Mouse (Mus musculus) urinary bladder, postnatal 4 days (tissue): ENCODE results near the gene Tmem207.
"Not testable (repeated sequence)": the region's sequence is repeated elsewhere in the genome, so short reads cannot be mapped to it uniquely, and the experiment has no call there.

Experiments
- DNase-seq, 2 experiments: peaks; one replicate each; pipeline ENCODE4 v3.0.0; 2021 to 2022; ENCODE audit warnings: low spot score in 2 of 2

The Tmem207 gene

DNA sequence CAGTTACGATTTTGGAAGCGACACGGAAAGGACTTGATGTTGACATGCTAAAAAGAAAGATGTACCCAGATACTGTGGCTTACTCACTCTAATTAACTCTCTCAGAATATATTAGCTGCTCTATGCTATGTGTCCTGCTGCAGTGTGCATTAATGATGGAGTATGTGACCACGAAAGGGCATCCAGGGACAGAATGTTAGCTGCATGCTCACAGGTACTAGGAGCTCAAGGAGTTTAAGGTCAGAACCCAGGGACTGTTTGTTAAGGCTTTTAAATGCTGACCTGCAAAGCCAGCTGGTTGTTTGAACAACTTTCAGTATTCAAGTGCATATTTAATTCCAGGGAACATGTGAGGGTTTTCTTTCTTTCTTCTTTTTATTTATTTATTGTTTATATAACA is at the start of gene Tmem207:
Gene Tmem207 (minus strand): TSS at position 101 of the 400 bp plus-strand sequence.
- no peak for DNase-seq

DNA sequence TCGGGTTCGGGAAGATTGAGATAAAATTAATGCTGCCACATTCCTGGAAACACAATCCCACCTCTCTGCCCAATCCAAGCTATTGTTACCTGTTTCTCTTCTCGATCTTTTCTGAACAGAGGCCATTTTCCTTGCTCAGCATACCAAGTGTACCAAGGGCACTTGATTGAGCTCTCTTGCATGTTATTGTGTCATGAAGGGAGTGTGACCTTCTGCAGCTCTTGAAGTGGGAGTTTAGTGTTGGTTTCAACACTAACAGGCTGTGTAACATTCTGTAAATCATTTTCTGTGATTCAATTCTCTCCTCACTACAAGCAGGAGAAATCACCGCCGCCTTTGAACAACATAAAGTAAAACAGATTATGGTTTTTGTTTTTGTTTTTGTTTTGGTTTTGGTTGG is 47.6 kb upstream of the Tmem207 start:
- DNase-seq, result no peak

DNA sequence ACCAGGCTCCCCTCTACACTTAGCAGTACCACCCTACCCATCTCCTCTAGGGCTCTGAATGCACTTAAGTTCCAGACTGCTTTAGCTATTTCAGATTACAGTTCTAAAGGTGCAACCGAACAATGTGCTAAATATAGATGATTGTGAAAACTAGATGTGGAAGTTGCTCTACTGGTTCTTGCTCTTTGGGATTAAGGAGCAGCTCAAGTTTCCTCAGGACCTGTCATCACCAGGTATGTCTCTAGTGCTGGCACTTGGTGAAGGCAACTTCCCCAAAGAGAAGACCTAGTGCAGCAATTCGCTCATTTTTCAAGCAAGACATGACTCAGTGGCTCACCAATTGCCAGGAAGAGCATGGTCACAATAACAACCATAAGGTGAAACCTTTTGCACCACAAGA is 45.3 kb upstream of the Tmem207 start:
- no peak for DNase-seq

DNA sequence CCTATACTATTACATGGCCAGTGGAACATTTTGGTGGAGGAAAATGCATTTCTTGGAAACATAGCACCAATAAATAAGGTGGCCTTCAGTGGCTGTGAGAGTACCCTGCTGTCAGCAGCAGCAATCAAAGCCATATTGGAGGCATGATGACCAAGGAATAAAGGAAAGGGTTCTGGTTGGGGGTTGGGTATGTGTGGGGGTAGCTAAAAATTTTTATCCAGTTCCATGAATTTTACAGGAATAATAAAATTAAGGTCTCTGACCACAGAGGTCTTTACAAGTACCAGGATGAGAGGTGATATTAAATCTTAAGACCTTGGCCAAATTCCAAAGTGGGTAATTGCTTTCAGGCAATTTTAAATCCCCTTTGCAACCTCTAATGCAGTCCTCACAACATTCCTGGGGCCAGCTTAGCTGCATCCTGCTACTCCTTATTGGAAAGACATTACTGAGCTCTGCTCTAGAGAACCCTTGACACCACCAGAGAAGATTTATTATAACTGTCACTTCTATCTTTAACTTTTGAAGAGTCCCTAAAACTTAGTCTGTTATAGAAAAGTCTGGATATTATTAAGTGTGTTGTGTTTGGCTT is 42.9 kb upstream of the Tmem207 start:
- no peak for DNase-seq

DNA sequence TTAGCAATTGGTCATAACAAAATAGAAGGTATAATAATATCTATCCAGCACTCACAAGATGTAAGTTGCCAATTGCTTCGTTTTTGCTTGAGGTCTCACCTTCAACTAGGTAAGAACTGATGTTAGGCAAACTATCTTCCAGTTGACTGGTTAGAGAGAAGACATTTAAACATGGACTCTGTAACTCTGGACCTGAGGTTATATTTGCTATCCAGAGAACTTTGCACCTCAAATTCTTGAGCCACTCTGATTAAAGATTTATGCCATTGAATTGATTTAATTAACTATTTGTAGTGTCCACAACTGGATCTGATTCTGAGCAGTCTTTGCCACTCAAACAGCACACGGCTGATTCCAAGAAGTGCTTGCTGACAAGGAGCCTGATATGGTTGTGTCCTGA is 36.2 kb upstream of the Tmem207 start:
- no peak for DNase-seq

DNA sequence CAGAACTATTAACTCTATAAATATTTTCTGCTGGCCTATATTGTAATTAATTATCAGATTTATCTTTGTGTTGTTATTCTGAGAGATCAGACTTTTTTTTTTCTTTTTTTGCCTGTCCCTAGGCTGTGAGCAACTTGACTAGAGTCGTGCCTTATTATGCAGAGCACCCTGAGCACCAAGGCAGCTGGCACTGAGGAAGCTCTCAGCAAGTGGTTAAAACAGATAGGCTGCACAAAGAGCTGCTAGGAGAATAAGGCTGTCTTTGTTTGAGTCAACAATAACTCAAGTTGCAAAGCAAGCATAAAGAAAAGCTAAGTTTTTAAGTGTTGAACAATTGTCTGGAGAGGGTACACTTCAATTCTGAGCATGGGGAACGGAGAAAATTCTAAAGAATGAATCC is 35.2 kb upstream of the Tmem207 start:
- DNase-seq, result no peak

DNA sequence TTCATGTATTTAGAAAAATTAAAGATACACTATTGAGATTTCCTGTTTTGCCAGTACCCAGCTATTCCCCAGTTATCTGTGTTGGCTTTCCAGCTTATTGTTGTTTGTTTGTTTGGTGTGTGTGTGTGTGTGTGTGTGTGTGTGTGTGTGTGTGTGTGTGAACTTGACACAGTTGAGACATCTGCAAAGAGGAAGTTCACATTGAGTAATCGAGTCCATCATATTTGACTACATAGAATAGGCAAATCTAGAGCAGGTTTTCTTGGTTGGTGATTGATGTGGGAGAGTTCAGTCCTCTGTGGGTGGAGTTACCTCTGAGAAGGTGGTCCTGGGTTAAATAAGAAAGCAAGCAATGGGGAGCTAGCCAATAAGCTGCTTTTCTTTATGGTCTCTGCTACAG is 32.2 kb upstream of the Tmem207 start:
- DNase-seq, result no peak

DNA sequence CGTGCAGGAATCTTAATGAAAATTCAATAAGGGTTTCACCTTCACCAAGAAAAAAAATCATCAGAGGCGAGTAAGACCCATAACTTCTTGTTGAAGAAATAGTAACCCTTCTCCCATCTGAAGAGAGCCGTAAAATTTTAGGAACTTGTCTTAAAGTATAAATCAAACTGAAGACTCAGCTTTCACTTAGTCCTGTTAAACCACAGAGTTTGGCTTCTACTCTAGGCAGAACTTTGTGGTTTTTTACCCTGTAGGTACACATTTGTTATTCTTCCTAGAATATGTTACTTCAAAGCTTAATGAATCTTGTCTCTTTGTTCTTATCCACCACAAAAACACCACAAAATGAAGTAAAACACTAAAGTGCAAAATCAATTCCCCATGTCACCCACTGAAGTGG is 25.7 kb upstream of the Tmem207 start:
- DNase-seq, result no peak

DNA sequence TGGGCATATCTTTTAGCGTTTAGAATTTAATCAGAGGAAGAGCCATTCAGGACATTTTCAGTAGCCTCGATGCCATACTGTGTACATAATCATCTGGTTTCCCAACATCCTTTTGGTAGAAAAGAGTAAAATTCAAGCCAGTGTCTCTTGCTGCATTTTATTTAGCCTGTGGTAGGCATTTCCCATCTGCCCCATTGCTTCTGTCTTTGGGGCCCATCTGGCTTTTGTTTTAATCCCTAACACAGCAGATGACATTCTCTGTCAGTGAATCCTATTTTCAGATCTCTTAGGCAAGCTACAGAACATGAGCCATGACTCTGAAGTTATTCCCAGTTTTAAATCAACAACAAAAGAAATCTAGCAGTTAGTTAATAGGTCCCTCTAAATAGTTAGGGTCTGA is 22.7 kb upstream of the Tmem207 start:
- no peak for DNase-seq

DNA sequence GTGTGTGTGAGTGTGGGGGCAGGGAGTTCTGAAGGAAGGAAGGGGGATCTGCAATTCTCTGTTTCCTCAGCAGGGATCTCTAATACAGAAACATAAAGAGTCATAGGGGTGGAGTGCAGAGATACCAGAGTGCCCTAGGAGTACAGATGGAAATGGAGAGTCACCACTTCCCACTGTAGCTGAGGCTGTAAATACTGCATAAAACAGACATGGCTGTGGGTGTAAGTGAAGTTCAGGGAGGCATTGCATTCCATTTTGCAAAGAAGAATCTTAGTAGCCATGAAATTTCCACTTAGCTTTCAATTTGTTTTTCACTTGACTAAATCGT is 20.3 kb upstream of the Tmem207 start:
- DNase-seq, result no peak

DNA sequence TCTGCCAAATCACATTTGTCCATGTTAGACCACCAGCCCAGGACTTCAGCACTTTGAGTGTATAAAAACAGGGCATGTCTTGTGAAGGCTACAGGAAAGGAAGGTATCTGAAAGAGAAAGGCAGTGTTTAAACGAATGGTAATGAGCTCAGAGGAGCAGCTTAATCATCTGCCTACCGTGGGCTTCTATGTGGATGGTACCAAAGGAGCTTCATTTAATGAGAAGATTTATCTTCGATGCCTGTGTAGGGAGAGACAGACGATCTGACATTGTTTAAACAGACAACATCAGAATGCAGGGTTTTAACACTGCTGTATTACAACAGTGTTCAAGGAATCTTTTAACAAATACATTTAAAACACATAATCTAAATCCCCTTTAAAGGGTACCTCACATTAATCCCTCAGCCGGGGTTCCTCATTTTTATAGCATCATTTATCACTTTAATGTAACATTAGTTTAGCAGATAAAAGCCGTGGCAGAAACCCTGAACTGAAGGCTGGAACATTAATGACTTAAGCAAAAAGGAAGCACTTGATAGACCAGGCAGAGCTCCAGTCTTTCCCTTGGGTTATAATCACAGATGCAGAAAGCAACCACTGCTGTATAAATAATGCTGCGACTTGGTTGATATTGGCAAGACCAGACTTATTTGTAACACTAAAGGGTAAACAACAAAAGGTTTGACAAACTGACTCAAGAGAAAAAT is 19.8 kb upstream of the Tmem207 start:
- no peak for DNase-seq

DNA sequence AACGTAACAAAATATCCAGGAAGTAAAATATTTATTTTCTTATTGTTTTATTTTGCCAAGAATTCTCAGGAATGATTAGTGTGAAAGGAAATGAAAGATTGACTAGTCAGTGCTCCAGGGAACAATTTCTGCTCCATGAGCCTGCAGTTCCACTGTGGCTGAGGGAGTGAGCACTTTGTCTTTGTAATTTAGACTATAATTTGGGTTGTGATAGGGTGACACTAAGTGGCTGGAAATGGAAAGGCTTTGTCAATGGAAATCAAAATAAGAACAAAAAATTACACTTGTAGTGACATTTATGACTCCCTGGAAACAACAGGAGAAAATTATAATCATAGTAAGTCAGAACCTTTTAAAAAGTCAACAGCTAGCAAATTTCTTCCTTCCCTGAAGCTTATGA is 5.7 kb upstream of the Tmem207 start:
- no peak for DNase-seq

DNA sequence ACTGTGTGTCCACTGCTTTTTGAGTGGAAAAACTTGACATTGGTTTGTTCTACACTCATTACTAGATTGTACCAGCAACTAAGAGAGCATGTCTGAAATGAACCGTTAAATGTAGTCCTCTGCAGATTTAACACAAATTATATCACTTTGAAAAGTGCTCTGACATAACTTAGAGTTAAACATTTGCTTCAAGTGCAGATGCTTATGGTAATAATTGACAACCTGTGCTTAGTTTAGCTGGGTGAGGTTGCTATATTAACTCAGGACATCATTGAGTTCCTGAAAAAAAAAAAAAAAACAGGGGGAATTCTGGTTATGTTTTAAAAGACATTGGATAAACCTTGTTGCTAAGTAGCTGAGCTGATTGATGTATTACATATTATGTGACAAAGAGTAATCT is 3.9 kb upstream of the Tmem207 start:
- no peak for DNase-seq

DNA sequence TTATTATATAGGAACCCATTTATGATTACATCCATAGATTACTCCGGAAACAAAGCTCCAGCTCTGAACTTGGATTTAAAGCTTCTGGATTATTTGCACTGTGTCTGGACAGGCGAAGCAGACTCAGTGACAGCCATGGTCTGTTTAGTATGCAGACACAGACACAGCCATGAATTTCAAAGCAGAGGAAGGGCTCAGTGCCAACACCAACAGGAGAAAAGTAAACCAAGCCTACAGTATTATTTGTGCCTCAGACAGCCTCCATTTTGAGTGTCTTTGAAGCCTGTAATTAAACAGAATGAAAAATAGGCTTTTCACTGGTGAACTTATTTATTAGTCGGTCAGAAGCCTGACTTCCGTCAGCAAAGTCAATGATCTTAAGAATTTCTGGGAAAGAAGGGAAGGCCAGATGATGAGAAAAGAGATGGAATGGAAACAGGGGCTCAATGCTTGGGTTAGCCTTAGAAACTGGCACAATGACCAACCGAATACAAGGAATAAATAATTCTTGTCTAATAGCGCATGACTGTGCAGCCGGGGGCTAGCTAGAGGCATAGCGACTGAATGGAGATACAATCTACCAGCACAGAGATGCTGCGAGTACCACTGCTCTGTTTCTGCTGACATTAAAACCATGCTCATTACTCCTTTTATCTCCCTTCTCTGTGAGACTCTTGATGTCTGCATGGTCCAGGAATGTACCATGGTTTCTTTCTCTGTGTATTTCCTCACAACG is 1.5 kb upstream of the Tmem207 start:
- DNase-seq, result no peak

DNA sequence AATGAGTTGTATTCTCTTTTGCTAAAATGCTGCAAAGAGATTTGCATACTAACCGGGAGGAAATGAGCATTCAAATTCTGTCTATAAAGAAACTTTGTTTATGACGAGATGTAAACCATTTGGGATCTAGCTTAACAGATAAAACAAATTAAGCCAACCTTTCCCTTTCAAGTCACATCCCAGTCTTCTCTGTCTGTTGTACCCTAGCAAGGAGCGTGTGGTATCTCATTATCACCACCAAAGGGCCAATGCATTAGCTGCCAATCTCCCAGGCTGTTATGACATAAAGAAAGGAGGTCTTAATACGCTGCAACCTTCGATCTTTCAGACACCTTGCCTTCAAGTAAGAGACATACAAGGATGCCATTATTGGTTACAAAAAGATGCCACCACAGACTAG is 737 bp downstream of the Tmem207 start:
- DNase-seq, result no peak

DNA sequence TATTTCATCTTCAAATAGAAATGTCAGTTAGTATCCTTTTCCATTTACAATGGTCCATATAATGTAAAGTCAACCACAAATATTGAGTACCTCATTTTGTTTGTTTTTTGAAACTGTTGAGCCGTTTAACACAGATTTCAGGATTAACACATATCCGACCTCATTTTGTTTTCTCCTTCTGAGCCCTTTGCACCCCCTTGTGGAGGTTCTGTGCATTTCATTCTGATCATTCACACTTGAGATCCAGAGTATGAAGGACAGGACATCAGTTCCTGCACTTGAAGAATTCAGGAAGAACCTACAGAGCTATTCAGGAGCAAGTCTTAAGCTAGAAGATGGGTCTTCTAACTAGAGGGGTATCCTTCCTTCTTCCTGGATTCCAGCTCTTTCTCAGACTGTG is 7.0 kb downstream of the Tmem207 start:
- DNase-seq, result no peak

DNA sequence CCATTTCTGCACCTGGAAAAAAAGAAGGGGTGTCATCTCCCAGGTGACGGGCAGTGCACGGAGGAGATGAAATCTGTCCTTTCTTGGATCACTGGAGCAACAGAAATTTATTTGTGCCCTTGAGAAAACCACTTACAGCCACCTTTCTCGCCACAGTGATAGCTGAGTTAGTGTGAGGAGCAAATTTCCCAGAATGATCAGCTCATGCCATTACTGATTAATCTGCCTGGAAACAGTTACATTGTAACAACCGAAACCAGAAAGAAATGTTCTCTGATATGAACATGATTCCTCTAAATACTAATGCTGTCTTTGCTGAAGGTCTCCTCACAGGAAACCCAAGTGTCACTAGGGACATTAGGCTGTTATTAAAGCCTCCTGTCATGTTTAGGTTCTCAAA is 21.6 kb downstream of the Tmem207 start:
- DNase-seq, result no peak

DNA sequence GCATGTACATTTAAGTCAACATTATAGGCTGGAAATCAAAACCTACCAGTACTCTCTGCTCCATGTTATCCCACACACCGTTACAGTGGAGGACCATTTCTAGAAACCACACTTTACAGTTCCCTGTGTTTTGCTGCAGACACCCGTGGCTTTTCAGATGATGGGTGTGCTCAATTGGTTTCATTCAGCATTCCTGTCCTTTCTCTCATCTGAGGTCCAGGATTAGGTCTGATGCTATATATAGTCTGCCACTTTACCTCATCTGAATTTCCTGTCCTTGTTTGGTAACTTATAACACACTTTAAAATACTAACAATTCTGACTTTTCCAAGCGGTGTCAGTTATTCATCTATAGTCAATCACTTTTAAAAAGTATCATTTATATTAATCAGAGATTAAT is 25.8 kb downstream of the Tmem207 start:
- DNase-seq, result no peak

DNA sequence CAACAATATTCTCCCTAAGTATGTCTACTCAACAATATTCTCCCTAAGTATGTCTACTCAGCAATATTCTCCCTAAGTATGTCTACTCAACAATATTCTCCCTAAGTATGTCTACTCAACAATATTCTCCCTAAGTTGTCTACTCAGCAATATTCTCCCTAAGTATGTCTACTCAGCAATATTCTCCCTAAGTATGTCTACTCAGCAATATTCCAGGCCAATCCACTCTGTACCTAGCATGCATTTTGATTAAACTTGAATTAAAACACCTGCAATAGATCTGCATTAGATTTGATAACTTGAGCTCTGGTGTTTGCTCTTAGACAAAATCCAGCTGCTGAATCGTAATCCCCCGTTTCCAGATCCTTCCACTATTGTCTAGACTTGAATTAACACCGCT is 26.9 kb downstream of the Tmem207 start:
- not testable (repeated sequence) for DNase-seq

DNA sequence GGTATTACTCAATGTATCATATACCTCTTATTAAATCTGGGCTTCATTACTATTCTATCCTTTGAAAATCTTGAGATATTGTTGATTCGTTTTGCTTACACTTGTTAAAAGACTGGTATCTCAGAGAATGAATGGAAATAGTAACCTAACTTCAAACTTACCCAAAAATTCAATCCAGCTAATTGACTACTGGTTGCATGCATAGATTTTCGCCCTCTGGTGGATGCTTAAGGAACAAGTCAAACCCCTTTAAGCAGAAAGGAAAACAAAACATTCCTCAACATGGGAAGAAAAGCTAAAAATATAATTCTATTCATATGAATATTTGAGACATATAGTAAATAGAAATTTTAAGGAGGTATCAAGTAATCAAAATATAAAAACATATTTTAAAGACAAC is 30.8 kb downstream of the Tmem207 start:
- DNase-seq, result no peak

DNA sequence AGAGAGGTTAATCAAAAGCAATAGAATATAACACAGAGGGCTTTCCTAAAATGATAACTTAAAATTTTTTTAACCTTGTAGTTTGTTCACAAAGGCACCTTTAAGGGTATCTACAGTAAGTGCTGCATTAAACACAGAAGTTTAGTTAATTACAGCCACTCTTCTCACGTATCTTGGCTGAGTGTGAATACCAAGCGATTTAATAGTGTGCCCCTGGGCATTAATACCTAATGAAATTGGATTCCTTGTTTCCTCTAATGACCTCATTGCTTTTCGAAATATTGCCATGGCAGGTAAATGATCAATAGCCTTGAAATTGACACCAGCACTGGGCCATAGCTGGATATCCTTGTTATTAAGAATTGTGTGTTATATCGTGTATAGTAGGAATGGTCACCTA is 55.3 kb downstream of the Tmem207 start:
- no peak for DNase-seq

DNA sequence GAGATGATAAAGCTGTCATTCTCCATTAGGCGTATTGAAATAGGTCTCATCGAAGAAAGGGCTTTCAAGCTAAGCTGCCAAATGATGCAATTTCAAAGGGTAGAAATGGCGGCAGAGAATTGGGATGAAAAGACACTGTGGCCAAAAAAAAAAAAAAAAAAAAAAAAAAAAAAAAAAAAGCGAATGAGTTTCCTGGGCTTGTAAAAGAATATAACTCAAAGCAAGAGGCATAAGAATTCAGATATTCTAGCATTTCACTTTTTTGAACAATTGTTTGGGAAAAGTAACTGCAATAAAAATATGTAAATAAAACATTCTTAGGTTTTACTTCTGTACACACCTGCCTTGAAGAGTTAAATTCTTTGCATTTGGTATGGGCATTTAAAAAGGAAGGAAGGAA is 60.0 kb downstream of the Tmem207 start:
- no peak for DNase-seq

DNA sequence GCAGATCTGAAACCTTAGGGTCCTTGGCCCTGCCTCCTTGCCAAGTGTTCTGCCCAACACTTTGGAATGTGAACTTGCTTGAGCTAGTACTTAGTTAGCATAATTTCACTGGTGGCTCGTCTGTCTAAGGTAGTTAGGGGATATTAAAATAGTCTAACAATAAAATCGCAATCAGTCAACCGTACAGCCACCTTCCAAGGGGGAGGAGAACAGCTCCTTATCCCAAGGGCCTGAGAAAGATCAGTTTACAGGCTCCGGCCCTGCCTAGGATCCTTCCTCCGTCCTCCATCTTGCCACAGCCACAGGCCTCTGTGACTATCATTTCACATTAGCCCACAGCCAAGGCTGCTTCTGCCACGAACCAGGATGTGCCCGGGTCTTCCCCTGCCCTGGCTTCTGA is 63.7 kb downstream of the Tmem207 start, which contains the start of gene Cldn16:
Gene Cldn16 (plus strand): TSS at position 301 of the 400 bp plus-strand sequence.
- DNase-seq, result no peak
